Mouse (Mus musculus): ENCODE results near the gene Mapkapk2. TPM values are rescaled to one million over a fixed set of nuclear protein-coding genes. Genes with fewer than 3 reads are reported as not detected.
"Not testable (repeated sequence)": the region's sequence is repeated elsewhere in the genome, so short reads cannot be mapped to it uniquely, and the experiment has no call there.

Gene Mapkapk2
- polyA plus RNA-seq (2014; fragmentation: Nextera tagmentation; extraction: Ambion mirVana), result 22.5 and 23.7 TPM in 2 replicates

- peak; percentile 95 for ATAC-seq (ENCODE audit: low FRiP score)
- Histone ChIP-seq H3K9me3 (ENCODE audit: control insufficient read depth, low read length) (no peaks in the 10 kb centered on the region), H3K4me1 (replicated peaks; ENCODE audit: control insufficient read depth, insufficient read depth, low read length) (peaks cover 29% of the 10 kb centered on the region), H3K27me3 (ENCODE audit: control insufficient read depth, insufficient read depth, low read length) (no peaks in the 10 kb centered on the region), H3K9ac (peak within 1 kb of the TSS; percentile 86), H3K27ac (peak within 1 kb of the TSS; percentile 81), H3K36me3 (replicated peaks; ENCODE audit: control insufficient read depth, insufficient read depth) (no peaks in the 10 kb centered on the region), H3K4me3 (replicated peaks; ENCODE audit: low read length) (peak within 1 kb of the TSS; percentile 87), H3K4me2 (replicated peaks) (peak within 1 kb of the TSS; percentile 76)
- 0% methylated on average over 31 of the region's 32 CpGs for WGBS
- peak; percentile 85 for DNase-seq (ENCODE audit: low spot score)
Observed at GRCm38 (mm10) chr1:131097700-131098094, at the start of gene Mapkapk2. Mapkapk2 (minus strand) TSS chr1:131097826.

GRCm38 (mm10) chr1:131146181-131146614 lies 48.6 kb upstream of the Mapkapk2 start:
- no peak for ATAC-seq (ENCODE audit: low FRiP score)

GRCm38 (mm10) chr1:131145222-131145621 lies 47.6 kb upstream of the Mapkapk2 start:
- H3K4me3 ChIP-seq (replicated peaks; ENCODE audit: low read length); ATAC-seq (ENCODE audit: low FRiP score); H3K9me3 ChIP-seq (ENCODE audit: control insufficient read depth, low read length); DNase-seq (ENCODE audit: low spot score); H3K4me1 ChIP-seq (replicated peaks; ENCODE audit: control insufficient read depth, insufficient read depth, low read length); H3K27me3 ChIP-seq (ENCODE audit: control insufficient read depth, insufficient read depth, low read length); H3K27ac ChIP-seq; H3K4me2 ChIP-seq (replicated peaks); H3K9ac ChIP-seq; H3K36me3 ChIP-seq (replicated peaks; ENCODE audit: control insufficient read depth, insufficient read depth): not testable (repeated sequence)
- 89% methylated on average over 3 of the region's 3 CpGs for WGBS

More at GRCm38 (mm10) chr1:131146181-131146614, 48.6 kb upstream of the Mapkapk2 start:
- H3K27me3 ChIP-seq (ENCODE audit: control insufficient read depth, insufficient read depth, low read length), result no peaks in the 10 kb centered on the region
- H3K4me3 ChIP-seq (replicated peaks; ENCODE audit: low read length), result no peak overlapping the region
- H3K27ac ChIP-seq, result no peak overlapping the region
- WGBS, result 93% methylated on average over 3 of the region's 3 CpGs
- H3K4me2 ChIP-seq (replicated peaks), result no peak overlapping the region
- no peak overlapping the region for H3K9ac ChIP-seq
- no peaks in the 10 kb centered on the region for H3K36me3 ChIP-seq (replicated peaks; ENCODE audit: control insufficient read depth, insufficient read depth)
- DNase-seq (ENCODE audit: low spot score), result no peak
- H3K4me1 ChIP-seq (replicated peaks; ENCODE audit: control insufficient read depth, insufficient read depth, low read length), result no peaks in the 10 kb centered on the region
- H3K9me3 ChIP-seq (ENCODE audit: control insufficient read depth, low read length), result no peaks in the 10 kb centered on the region

GRCm38 (mm10) chr1:131142472-131142871 lies 44.8 kb upstream of the Mapkapk2 start:
- H3K36me3 ChIP-seq (replicated peaks; ENCODE audit: control insufficient read depth, insufficient read depth), result no peaks in the 10 kb centered on the region
- peaks cover 8% of the 10 kb centered on the region; the same call in 1 of the 2 replicates for H3K4me1 ChIP-seq (replicated peaks; ENCODE audit: control insufficient read depth, insufficient read depth, low read length)
- ATAC-seq (ENCODE audit: low FRiP score) (no peak), DNase-seq (ENCODE audit: low spot score) (no peak)
- H3K27ac ChIP-seq, result no peak overlapping the region
- H3K27me3 ChIP-seq (ENCODE audit: control insufficient read depth, insufficient read depth, low read length), result no peaks in the 10 kb centered on the region
- 88% methylated on average over 1 of the region's 1 CpGs for WGBS
- H3K9me3 ChIP-seq (ENCODE audit: control insufficient read depth, low read length), result no peaks in the 10 kb centered on the region
- H3K9ac ChIP-seq, result no peak overlapping the region
- no peak overlapping the region for H3K4me3 ChIP-seq (replicated peaks; ENCODE audit: low read length)
- H3K4me2 ChIP-seq (replicated peaks), result no peak overlapping the region

- H3K4me1 ChIP-seq (replicated peaks; ENCODE audit: control insufficient read depth, insufficient read depth, low read length), result peaks cover 14% of the 10 kb centered on the region
- WGBS, result 74% methylated on average over 2 of the region's 2 CpGs
- H3K27ac ChIP-seq, result no peak overlapping the region
- H3K9ac ChIP-seq, result no peak overlapping the region
- H3K27me3 ChIP-seq (ENCODE audit: control insufficient read depth, insufficient read depth, low read length), result no peaks in the 10 kb centered on the region
- no peaks in the 10 kb centered on the region for H3K9me3 ChIP-seq (ENCODE audit: control insufficient read depth, low read length)
- H3K4me2 ChIP-seq (replicated peaks), result no peak overlapping the region
- H3K4me3 ChIP-seq (replicated peaks; ENCODE audit: low read length), result no peak overlapping the region
- no peaks in the 10 kb centered on the region for H3K36me3 ChIP-seq (replicated peaks; ENCODE audit: control insufficient read depth, insufficient read depth)
- DNase-seq (ENCODE audit: low spot score) (no peak), ATAC-seq (ENCODE audit: low FRiP score) (no peak)
Observed at GRCm38 (mm10) chr1:131141449-131141848, 43.8 kb upstream of the Mapkapk2 start.

GRCm38 (mm10) chr1:131139102-131140095 lies 41.8 kb upstream of the Mapkapk2 start:
- Histone ChIP-seq H3K27ac (peak overlapping the region; percentile 88; the same call in 1 of the 2 replicates), H3K4me1 (replicated peaks; ENCODE audit: control insufficient read depth, insufficient read depth, low read length) (peaks cover 35% of the 10 kb centered on the region), H3K36me3 (replicated peaks; ENCODE audit: control insufficient read depth, insufficient read depth) (no peaks in the 10 kb centered on the region), H3K9ac (no peak overlapping the region), H3K27me3 (ENCODE audit: control insufficient read depth, insufficient read depth, low read length) (no peaks in the 10 kb centered on the region), H3K4me3 (replicated peaks; ENCODE audit: low read length) (peak overlapping the region; percentile 77), H3K4me2 (replicated peaks) (peak overlapping the region; percentile 62), H3K9me3 (ENCODE audit: control insufficient read depth, low read length) (no peaks in the 10 kb centered on the region)
- WGBS, result 76% methylated on average over 11 of the region's 11 CpGs
- no peak for DNase-seq (ENCODE audit: low spot score)
- ATAC-seq (ENCODE audit: low FRiP score), result no peak

GRCm38 (mm10) chr1:131138191-131139016 lies 40.8 kb upstream of the Mapkapk2 start, which contains the start of gene Dyrk3:
Dyrk3 (minus strand) TSS chr1:131138340.
- Histone ChIP-seq H3K36me3 (replicated peaks; ENCODE audit: control insufficient read depth, insufficient read depth) (no peaks in the 10 kb centered on the region), H3K27me3 (ENCODE audit: control insufficient read depth, insufficient read depth, low read length) (no peaks in the 10 kb centered on the region), H3K9ac (peak within 1 kb of the TSS; percentile 86), H3K9me3 (ENCODE audit: control insufficient read depth, low read length) (no peaks in the 10 kb centered on the region), H3K4me3 (replicated peaks; ENCODE audit: low read length) (peak within 1 kb of the TSS; percentile 77), H3K4me1 (replicated peaks; ENCODE audit: control insufficient read depth, insufficient read depth, low read length) (peaks cover 41% of the 10 kb centered on the region), H3K4me2 (replicated peaks) (peak within 1 kb of the TSS; percentile 62), H3K27ac (peak within 1 kb of the TSS; percentile 88)
- ATAC-seq (ENCODE audit: low FRiP score), result peak; percentile 96
- peak; percentile 93 for DNase-seq (ENCODE audit: low spot score)
- WGBS, result 6% methylated on average over 49 of the region's 49 CpGs

GRCm38 (mm10) chr1:131137717-131138118 lies 40.1 kb upstream of the Mapkapk2 start:
- Histone ChIP-seq H3K9ac (peak overlapping the region; percentile 86), H3K27ac (peak overlapping the region; percentile 88), H3K9me3 (ENCODE audit: control insufficient read depth, low read length) (no peaks in the 10 kb centered on the region), H3K4me3 (replicated peaks; ENCODE audit: low read length) (peak overlapping the region; percentile 77), H3K27me3 (ENCODE audit: control insufficient read depth, insufficient read depth, low read length) (no peaks in the 10 kb centered on the region), H3K4me2 (replicated peaks) (peak overlapping the region; percentile 62), H3K4me1 (replicated peaks; ENCODE audit: control insufficient read depth, insufficient read depth, low read length) (peaks cover 41% of the 10 kb centered on the region), H3K36me3 (replicated peaks; ENCODE audit: control insufficient read depth, insufficient read depth) (0 out of 2 replicates have a peak, but pooled peaks cover 3% of the 10 kb centered on the region)
- peak; percentile 90 for ATAC-seq (ENCODE audit: low FRiP score)
- peak; percentile 38 for DNase-seq (ENCODE audit: low spot score)
- under 1% methylated on average over 28 of the region's 36 CpGs for WGBS

All from hindbrain, embryonic 14.5 days (tissue).